Mouse (Mus musculus): ENCODE results near the gene Sftpd. TPM values are rescaled to one million over a fixed set of nuclear protein-coding genes. Genes with fewer than 3 reads are reported as not detected.

Sftpd gene
- total RNA-seq, 2 experiments from 2014 or later, result not detected

Other genes starting within 250 kb of the Sftpd start
- 10 to 100 TPM; 10.6 to 13.1 TPM for gene Tspan14, start 218.3 kb downstream of the Sftpd start, total RNA-seq (2021)
- gene Fam213a, start 171.4 kb downstream of the Sftpd start, total RNA-seq (2021), result 10 to 100 TPM; 31.6 to 31.9 TPM
- gene Dydc2, start 115.9 kb downstream of the Sftpd start, total RNA-seq (2021), result not detected
- not detected for gene Dydc1, start 112.2 kb downstream of the Sftpd start, total RNA-seq (2021)
- gene Mat1a, start 80.1 kb downstream of the Sftpd start, total RNA-seq (2021), result under 1 TPM in 1 of 2 experiments, not detected in 1; 0.90 TPM
- not detected for gene Sftpa1, start 53.4 kb downstream of the Sftpd start, total RNA-seq (2021)
- gene Mbl1, start 33.7 kb downstream of the Sftpd start, total RNA-seq (2021), result not detected
- not detected for gene Gm2832, start 93.7 kb upstream of the Sftpd start, total RNA-seq (2021)
- not detected for gene Gm5798, start 163.5 kb upstream of the Sftpd start, total RNA-seq (2021)
- not detected for gene Gm7945, start 201.2 kb upstream of the Sftpd start, total RNA-seq (2021)
- gene Gm6482, start 223.1 kb upstream of the Sftpd start, total RNA-seq (2021), result not detected